Mouse (Mus musculus) myocyte (in vitro differentiated cells): ENCODE data around the gene Higd1c.

Experiments
- MYOD1 ChIP-seq, 3 experiments: IDR thresholded peaks; one replicate each; pipeline ENCODE4 v1.6.1; 2011; ENCODE audit warnings: control low read depth in 2 of 3, low read depth in 2 of 3, mild to moderate bottlenecking in 2 of 3, moderate library complexity in 1 of 3; ENCODE audit not compliant: insufficient read length in 2 of 3, control insufficient read depth in 1 of 3
- POLR2A ChIP-seq: IDR thresholded peaks from one replicate; pipeline ENCODE4 v1.6.1; 2011; ENCODE audit warnings: low read depth, mild to moderate bottlenecking, control low read depth, moderate library complexity; ENCODE audit not compliant: insufficient read length
- POLR2AphosphoS2 ChIP-seq: IDR thresholded peaks from one replicate; pipeline ENCODE4 v1.6.1; 2011; ENCODE audit warnings: low read depth, control low read depth; ENCODE audit not compliant: insufficient read length
- REST ChIP-seq: IDR thresholded peaks from one replicate; pipeline ENCODE4 v1.6.1; 2011; ENCODE audit warnings: mild to moderate bottlenecking, control low read depth, moderate library complexity; ENCODE audit not compliant: insufficient read depth, insufficient read length
- TCF12 ChIP-seq: IDR thresholded peaks from one replicate; pipeline ENCODE4 v1.6.1; 2011; ENCODE audit warnings: mild to moderate bottlenecking, control low read depth; ENCODE audit not compliant: poor library complexity, insufficient read depth, severe bottlenecking

DNA sequence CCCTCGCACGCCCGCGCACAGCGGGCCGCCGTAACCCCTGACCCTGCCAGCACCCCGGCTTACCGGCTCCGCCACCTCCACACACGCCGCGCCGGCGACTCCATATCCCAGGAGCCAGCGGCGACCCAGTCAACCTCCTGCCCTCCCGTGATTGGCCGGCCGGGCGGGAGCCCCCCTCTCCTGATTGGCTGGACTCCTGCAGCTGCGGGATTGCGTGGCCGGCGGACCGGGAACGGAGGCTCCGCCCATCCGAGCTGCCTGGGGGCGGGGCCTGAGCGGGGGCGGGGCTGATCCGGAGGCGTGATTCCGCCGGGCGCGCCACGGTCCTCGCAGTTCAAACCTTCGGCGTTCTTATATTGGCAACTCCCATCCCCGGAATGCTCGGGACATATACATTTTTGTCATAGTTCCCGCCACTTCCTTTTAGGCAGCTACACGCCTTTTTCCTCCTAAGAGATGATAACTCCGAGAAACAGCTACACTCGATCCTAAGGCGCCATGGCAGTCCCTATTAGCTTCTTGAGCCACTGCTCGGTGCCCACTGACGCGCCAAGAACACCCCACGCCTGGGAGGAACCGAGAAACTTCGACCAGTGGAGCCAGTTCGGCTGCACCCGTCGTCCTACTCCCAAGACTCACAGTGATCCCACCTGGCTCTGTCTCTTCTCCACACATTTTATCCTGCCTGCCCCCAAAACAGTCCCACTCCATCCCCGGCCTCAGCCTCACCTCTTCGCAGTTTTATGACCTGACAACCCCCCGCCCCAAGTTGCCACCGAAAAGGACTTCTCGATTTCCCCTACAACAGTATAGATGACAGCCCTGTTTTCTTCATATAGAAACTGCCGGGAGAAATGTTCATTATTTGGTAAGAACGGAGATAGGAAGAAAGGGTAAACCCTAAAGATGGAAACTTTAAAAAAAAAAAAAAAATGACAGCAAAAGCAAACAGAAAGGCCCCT is 58.8 kb downstream of the Higd1c start:
- TF ChIP-seq POLR2A (peak; percentile 97), MYOD1 (IDR thresholded peaks at IDR 0.05; ENCODE audit: control insufficient read depth in 1 of 3, insufficient read length in 2 of 3, low read depth in 2 of 3) (peak in 1 of 3 experiments; percentile 12), TCF12 (no peak), REST (no peak), POLR2AphosphoS2 (peak; percentile 90)
